Mouse (Mus musculus) liver, embryonic 12.5 days (tissue): ENCODE measurements around the gene Foxj1. TPM values are rescaled to one million over a fixed set of nuclear protein-coding genes. Genes with fewer than 3 reads are reported as not detected.
"Not testable (repeated sequence)": the region's sequence is repeated elsewhere in the genome, so short reads cannot be mapped to it uniquely, and the experiment has no call there.

ENCODE experiments used
- ATAC-seq: fragments of 200-750 bp; cut with Nextera tagmentation; 2 replicates; pipeline ENCODE4 v1.8.0; 2017; ENCODE audit warnings: moderate number of reproducible peaks, mild to moderate bottlenecking, moderate library complexity
- H3K27ac ChIP-seq: fragments of 300-500 bp; sonication (generic); 2 replicates; pipeline ENCODE4 v1.5.1; 2016; ENCODE audit warnings: mild to moderate bottlenecking
- H3K27me3 ChIP-seq: fragments of 300-500 bp; sonication (generic); replicated peaks from 2 replicates; pipeline ENCODE4 v1.6.1; 2016; ENCODE audit warnings: mild to moderate bottlenecking, moderate library complexity
- H3K36me3 ChIP-seq: fragments of 300-500 bp; sonication (generic); 2 replicates; pipeline ENCODE4 v1.6.1; 2016; ENCODE audit warnings: mild to moderate bottlenecking, moderate library complexity
- H3K4me1 ChIP-seq: fragments of 300-500 bp; sonication (generic); 2 replicates; pipeline ENCODE4 v1.6.1; 2016
- H3K4me2 ChIP-seq: fragments of 300-500 bp; sonication (generic); 2 replicates; pipeline ENCODE4 v1.6.1; 2016; ENCODE audit warnings: mild to moderate bottlenecking, moderate library complexity
- H3K4me3 ChIP-seq: fragments of 300-500 bp; sonication (generic); 2 replicates; pipeline ENCODE4 v1.5.1; 2016; ENCODE audit warnings: mild to moderate bottlenecking, moderate library complexity
- H3K9ac ChIP-seq: fragments of 300-500 bp; sonication (generic); 2 replicates; pipeline ENCODE4 v1.6.1; 2016; ENCODE audit warnings: mild to moderate bottlenecking, moderate library complexity
- H3K9me3 ChIP-seq: fragments of 300-500 bp; sonication (generic); replicated peaks from 2 replicates; pipeline ENCODE4 v1.6.1; 2016; ENCODE audit warnings: mild to moderate bottlenecking, moderate library complexity
- WGBS: fragments of 180-500 bp; shearing (Covaris S2); methylation state at CpG from one replicate; pipeline ENCODE4 v1.1.7; 2016; ENCODE audit not compliant: insufficient replicate concordance; 5-methylcytosine and 5-hydroxymethylcytosine counted together
- polyA plus RNA-seq: library from polyadenylated mRNA; unstranded; fragments of >200 nt; fragmentation: Nextera tagmentation; extraction: Ambion mirVana; gene quantifications from 2 replicates; pipeline ENCODE4 v1.2.1, GENCODE M21; 2016

Foxj1 gene
- polyA plus RNA-seq, 1 experiment from 2014 or later, result 1.2 TPM

GRCm38 (mm10) chr11:116365432-116365831 lies 30.2 kb upstream of the Foxj1 start:
- Histone ChIP-seq H3K4me1 (peaks cover 43% of the 10 kb centered on the region), H3K36me3 (no peaks in the 10 kb centered on the region), H3K27me3 (0 out of 2 replicates have a peak, but pooled peaks cover 4% of the 10 kb centered on the region), H3K4me2 (no peak overlapping the region), H3K27ac (no peak overlapping the region), H3K9me3 (no peaks in the 10 kb centered on the region), H3K4me3 (no peak overlapping the region), H3K9ac (no peak overlapping the region)
- WGBS, result 76% methylated on average over 13 of the region's 13 CpGs
- no peak for ATAC-seq

DNA sequence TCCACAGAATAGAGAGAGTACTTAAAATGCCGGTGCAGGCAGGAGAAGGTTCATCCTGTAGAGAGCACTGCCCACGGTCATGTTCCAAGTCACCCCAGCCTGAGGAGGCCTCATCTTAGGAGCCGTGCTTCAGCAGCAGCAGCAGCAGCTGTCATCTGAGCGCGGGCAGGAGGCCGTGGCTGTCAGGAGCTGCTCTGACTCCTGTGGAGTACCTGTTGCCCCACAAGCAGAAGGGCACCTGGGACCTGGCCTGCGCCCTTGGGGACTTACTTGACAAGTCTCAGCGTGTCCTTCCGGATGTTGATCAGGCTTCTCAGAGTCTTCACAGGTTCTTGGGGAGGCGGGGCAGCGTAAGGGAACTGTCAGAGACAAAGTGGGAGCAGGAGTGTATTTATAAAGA lies 26.8 kb upstream of the Foxj1 start:
- 60% methylated on average over 11 of the region's 11 CpGs for WGBS
- Histone ChIP-seq H3K9ac (no peak overlapping the region), H3K27ac (no peak overlapping the region), H3K27me3 (0 out of 2 replicates have a peak, but pooled peaks cover 4% of the 10 kb centered on the region), H3K4me3 (no peak overlapping the region), H3K4me2 (no peak overlapping the region), H3K9me3 (no peaks in the 10 kb centered on the region), H3K36me3 (no peaks in the 10 kb centered on the region), H3K4me1 (peaks cover 22% of the 10 kb centered on the region; the same call in 1 of the 2 replicates)
- no peak for ATAC-seq

GRCm38 (mm10) chr11:116360915-116361314 lies 25.7 kb upstream of the Foxj1 start:
- H3K36me3 ChIP-seq, H3K27me3 ChIP-seq, ATAC-seq, H3K9me3 ChIP-seq, H3K27ac ChIP-seq, H3K9ac ChIP-seq, H3K4me3 ChIP-seq, H3K4me2 ChIP-seq: not testable (repeated sequence)
- WGBS, result 85% methylated on average over 5 of the region's 5 CpGs
- H3K4me1 ChIP-seq, result peaks cover 17% of the 10 kb centered on the region; the same call in 1 of the 2 replicates

DNA sequence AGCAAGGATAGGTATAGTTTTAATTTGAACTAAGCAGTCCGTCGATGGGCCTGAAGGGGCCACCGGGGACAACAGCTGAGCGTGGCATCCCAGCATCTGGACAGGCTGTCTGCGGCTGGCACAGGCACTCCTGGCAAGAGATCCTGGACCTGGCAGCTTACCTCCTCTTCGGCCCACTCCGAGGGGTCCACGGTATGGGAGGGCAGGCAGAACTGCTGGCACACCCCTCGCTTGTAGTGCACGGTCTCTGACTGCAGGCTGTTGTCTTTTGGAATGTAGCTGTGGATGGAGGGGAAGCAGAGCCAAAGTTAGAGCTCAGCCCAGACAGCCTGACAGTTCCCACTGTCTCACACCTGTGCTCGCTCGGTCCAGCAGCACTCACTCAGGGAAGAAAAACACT lies 24.5 kb upstream of the Foxj1 start:
- H3K4me2 ChIP-seq, result no peak overlapping the region

DNA sequence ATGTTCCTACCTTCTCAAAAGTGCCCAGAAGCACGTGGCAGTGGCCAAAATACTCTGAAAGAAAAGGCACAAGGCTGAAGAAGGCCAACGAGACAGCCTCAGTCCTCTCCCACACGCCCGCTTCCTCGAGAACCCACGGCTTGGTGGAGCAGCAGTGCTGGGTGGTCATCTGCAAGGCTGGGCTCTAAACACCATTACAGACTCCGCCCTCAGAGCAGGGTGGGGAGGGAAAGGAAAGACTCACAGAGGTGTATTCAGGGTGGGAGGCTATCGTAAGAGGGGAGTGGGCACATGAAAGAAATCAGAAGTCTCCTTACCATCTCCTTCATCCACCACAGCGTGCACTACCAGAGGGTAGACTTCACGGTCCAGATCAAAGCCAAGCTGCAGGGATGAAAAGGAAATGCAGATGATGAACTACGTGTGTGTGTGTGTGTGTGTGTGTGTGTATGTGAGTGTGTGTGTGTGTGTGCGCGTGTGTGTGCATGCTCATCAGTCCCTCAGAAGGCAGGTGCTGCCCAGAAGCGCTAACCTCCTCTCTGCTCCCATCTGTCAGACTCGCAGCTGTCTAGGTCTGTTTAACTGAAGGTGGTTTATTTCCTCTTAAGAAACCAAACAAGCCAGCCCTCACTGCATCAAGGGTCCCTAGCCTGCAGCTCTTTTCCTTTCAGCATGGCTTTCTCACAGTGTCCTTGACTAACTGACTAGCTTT lies 23.9 kb upstream of the Foxj1 start:
- ATAC-seq, result no peak
- Histone ChIP-seq H3K9me3 (no peaks in the 10 kb centered on the region), H3K4me3 (no peak overlapping the region), H3K4me1 (peaks cover 12% of the 10 kb centered on the region; the same call in 1 of the 2 replicates), H3K36me3 (0 out of 2 replicates have a peak, but pooled peaks cover 2% of the 10 kb centered on the region), H3K9ac (no peak overlapping the region), H3K4me2 (no peak overlapping the region), H3K27me3 (0 out of 2 replicates have a peak, but pooled peaks cover 13% of the 10 kb centered on the region), H3K27ac (no peak overlapping the region)
- 63% methylated on average over 15 of the region's 15 CpGs for WGBS

More for the DNA sequence above, 24.5 kb upstream of the Foxj1 start:
- no peak overlapping the region for H3K27ac ChIP-seq
- H3K4me3 ChIP-seq, result no peak overlapping the region
- 0 out of 2 replicates have a peak, but pooled peaks cover 13% of the 10 kb centered on the region for H3K27me3 ChIP-seq
- no peak for ATAC-seq
- 83% methylated on average over 12 of the region's 12 CpGs for WGBS
- no peak overlapping the region for H3K9ac ChIP-seq
- peaks cover 16% of the 10 kb centered on the region; the same call in 1 of the 2 replicates for H3K4me1 ChIP-seq
- 0 out of 2 replicates have a peak, but pooled peaks cover 2% of the 10 kb centered on the region for H3K36me3 ChIP-seq
- H3K9me3 ChIP-seq, result no peaks in the 10 kb centered on the region

GRCm38 (mm10) chr11:116354521-116354920 lies 19.3 kb upstream of the Foxj1 start:
- H3K27me3 ChIP-seq, result peaks cover 13% of the 10 kb centered on the region; the same call in 1 of the 2 replicates
- no peak overlapping the region for H3K9ac ChIP-seq
- 68% methylated on average over 17 of the region's 17 CpGs for WGBS
- H3K27ac ChIP-seq, result no peak overlapping the region
- H3K9me3 ChIP-seq, result no peaks in the 10 kb centered on the region
- 0 out of 2 replicates have a peak, but pooled peaks cover 2% of the 10 kb centered on the region for H3K36me3 ChIP-seq
- ATAC-seq, result no peak
- H3K4me1 ChIP-seq, result no peaks in the 10 kb centered on the region
- H3K4me2 ChIP-seq, result no peak overlapping the region
- H3K4me3 ChIP-seq, result no peak overlapping the region

GRCm38 (mm10) chr11:116353535-116353934 lies 18.3 kb upstream of the Foxj1 start:
- Histone ChIP-seq H3K36me3 (0 out of 2 replicates have a peak, but pooled peaks cover 2% of the 10 kb centered on the region), H3K4me1 (no peaks in the 10 kb centered on the region), H3K27me3 (peaks cover 14% of the 10 kb centered on the region; the same call in 1 of the 2 replicates), H3K9me3 (no peaks in the 10 kb centered on the region), H3K4me3 (no peak overlapping the region), H3K27ac (no peak overlapping the region), H3K4me2 (no peak overlapping the region), H3K9ac (no peak overlapping the region)
- WGBS, result 78% methylated on average over 8 of the region's 8 CpGs
- no peak for ATAC-seq

GRCm38 (mm10) chr11:116351294-116351693 lies 16.1 kb upstream of the Foxj1 start:
- Histone ChIP-seq H3K4me1 (no peaks in the 10 kb centered on the region), H3K9ac (no peak overlapping the region), H3K4me3 (no peak overlapping the region), H3K27ac (no peak overlapping the region), H3K27me3 (peaks cover 19% of the 10 kb centered on the region; the same call in 1 of the 2 replicates), H3K4me2 (no peak overlapping the region), H3K9me3 (no peaks in the 10 kb centered on the region), H3K36me3 (0 out of 2 replicates have a peak, but pooled peaks cover 2% of the 10 kb centered on the region)
- 67% methylated on average over 5 of the region's 5 CpGs for WGBS
- no peak for ATAC-seq

- peaks cover 11% of the 10 kb centered on the region for H3K27me3 ChIP-seq
- ATAC-seq, result no peak
- WGBS, result 65% methylated on average over 5 of the region's 5 CpGs
- H3K9ac ChIP-seq, result no peak overlapping the region
- no peaks in the 10 kb centered on the region for H3K9me3 ChIP-seq
- no peaks in the 10 kb centered on the region for H3K36me3 ChIP-seq
- H3K4me1 ChIP-seq, result no peaks in the 10 kb centered on the region
- H3K4me3 ChIP-seq, result no peak overlapping the region
- no peak overlapping the region for H3K4me2 ChIP-seq
- no peak overlapping the region for H3K27ac ChIP-seq
Observed at GRCm38 (mm10) chr11:116347955-116348354, 12.8 kb upstream of the Foxj1 start.

- Histone ChIP-seq H3K36me3 (no peaks in the 10 kb centered on the region), H3K4me2 (no peak overlapping the region), H3K9ac (no peak overlapping the region), H3K27ac (no peak overlapping the region), H3K4me1 (no peaks in the 10 kb centered on the region), H3K9me3 (no peaks in the 10 kb centered on the region), H3K4me3 (no peak overlapping the region), H3K27me3 (peaks cover 11% of the 10 kb centered on the region)
- 70% methylated on average over 7 of the region's 7 CpGs for WGBS
- ATAC-seq, result no peak
Observed at GRCm38 (mm10) chr11:116347012-116347411, 11.8 kb upstream of the Foxj1 start.

DNA sequence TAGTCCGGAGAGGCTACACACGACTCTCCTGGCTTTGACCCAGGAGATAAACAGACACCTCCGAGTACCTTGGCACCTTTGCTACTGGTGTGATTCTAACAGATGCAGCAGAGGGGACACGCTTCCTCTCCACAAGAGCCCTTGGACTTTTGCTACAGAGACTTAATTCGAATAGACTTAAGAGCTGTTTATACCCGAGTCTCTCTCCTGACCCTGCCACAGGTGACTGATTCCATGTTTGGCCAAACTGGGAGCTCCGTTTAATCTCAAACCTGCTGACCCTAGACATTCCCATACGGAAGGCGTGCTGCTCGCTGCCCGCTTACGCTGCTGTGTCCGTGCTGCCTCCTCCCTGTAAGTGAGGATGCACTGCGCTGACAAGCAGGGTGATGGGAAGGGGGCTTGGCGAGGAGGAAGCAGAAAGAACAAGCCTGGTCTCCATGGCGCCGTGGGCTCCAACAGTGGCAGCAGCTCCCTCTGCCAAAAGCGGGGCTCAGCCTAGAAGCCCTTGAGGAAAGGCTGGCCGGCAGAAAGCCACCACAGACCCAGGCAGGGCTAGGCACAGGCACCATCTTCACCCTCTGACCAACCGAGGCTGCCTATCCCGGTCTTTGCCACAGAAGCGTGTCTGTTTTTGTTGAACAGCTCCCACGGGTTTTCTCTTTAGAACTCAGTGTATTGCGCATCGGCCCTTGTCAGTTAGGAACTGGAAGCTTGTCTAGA lies 7.0 kb upstream of the Foxj1 start:
- WGBS, result 70% methylated on average over 25 of the region's 25 CpGs
- Histone ChIP-seq H3K27ac (no peak overlapping the region), H3K4me1 (no peaks in the 10 kb centered on the region; the same call in 1 of the 2 replicates), H3K4me3 (no peak overlapping the region), H3K4me2 (no peak overlapping the region), H3K9me3 (no peaks in the 10 kb centered on the region), H3K27me3 (peaks cover 22% of the 10 kb centered on the region), H3K36me3 (no peaks in the 10 kb centered on the region), H3K9ac (no peak overlapping the region)
- no peak for ATAC-seq

GRCm38 (mm10) chr11:116337531-116337930 lies 2.3 kb upstream of the Foxj1 start:
- no peak overlapping the region for H3K9ac ChIP-seq
- H3K9me3 ChIP-seq, result no peaks in the 10 kb centered on the region
- no peak overlapping the region for H3K27ac ChIP-seq
- WGBS, result 55% methylated on average over 6 of the region's 6 CpGs
- peaks cover 32% of the 10 kb centered on the region for H3K4me1 ChIP-seq
- peaks cover 64% of the 10 kb centered on the region for H3K27me3 ChIP-seq
- H3K36me3 ChIP-seq, result no peaks in the 10 kb centered on the region
- no peak overlapping the region for H3K4me2 ChIP-seq
- no peak overlapping the region for H3K4me3 ChIP-seq
- ATAC-seq, result no peak
